Mouse (Mus musculus) liver, embryonic 16.5 days (tissue): ENCODE data around the gene Hspbp1. TPM values are rescaled to one million over a fixed set of nuclear protein-coding genes. Genes with fewer than 3 reads are reported as not detected.

Experiments
- ATAC-seq: fragments of 200-750 bp; cut with Nextera tagmentation; 2 replicates; pipeline ENCODE4 v1.8.0; 2017; ENCODE audit warnings: low read depth, mild to moderate bottlenecking, moderate number of reproducible peaks, moderate library complexity
- H3K27ac ChIP-seq: fragments of 300-500 bp; sonication (generic); 2 replicates; pipeline ENCODE4 v1.5.1; 2014; ENCODE audit warnings: mild to moderate bottlenecking, low read length
- H3K27me3 ChIP-seq: fragments of 300-500 bp; sonication (generic); 2 replicates; pipeline ENCODE4 v1.6.1; 2014; ENCODE audit warnings: low read depth, low read length, mixed read lengths; ENCODE audit not compliant: control insufficient read depth, insufficient read depth
- H3K36me3 ChIP-seq: fragments of 300-500 bp; sonication (generic); 2 replicates; pipeline ENCODE4 v1.6.1; 2014; ENCODE audit warnings: mild to moderate bottlenecking; ENCODE audit not compliant: control insufficient read depth, insufficient read depth
- H3K4me1 ChIP-seq: fragments of 300-500 bp; sonication (generic); 2 replicates; pipeline ENCODE4 v1.6.1; 2014; ENCODE audit warnings: low read depth, low read length, mixed read lengths; ENCODE audit not compliant: control insufficient read depth
- H3K4me2 ChIP-seq: fragments of 300-500 bp; sonication (generic); 2 replicates; pipeline ENCODE4 v1.6.1; 2014; ENCODE audit warnings: low read depth, low read length, mixed read lengths
- H3K4me3 ChIP-seq: fragments of 300-500 bp; sonication (generic); 2 replicates; pipeline ENCODE4 v1.5.1; 2014; ENCODE audit warnings: low read depth, mild to moderate bottlenecking, low read length
- H3K9ac ChIP-seq: fragments of 300-500 bp; sonication (generic); 2 replicates; pipeline ENCODE4 v1.6.1; 2014; ENCODE audit warnings: low read depth, low read length
- H3K9me3 ChIP-seq: fragments of 300-500 bp; sonication (generic); replicated peaks from 2 replicates; pipeline ENCODE4 v1.6.1; 2016; ENCODE audit warnings: low read length; ENCODE audit not compliant: control insufficient read depth
- WGBS: fragments of 180-500 bp; shearing (Covaris S2); extraction: QIAGEN DNeasy Blood & Tissue Kit; methylation state at CpG from one replicate; pipeline ENCODE4 v1.1.7; 2014; ENCODE audit not compliant: insufficient replicate concordance; 5-methylcytosine and 5-hydroxymethylcytosine counted together
- polyA plus RNA-seq: library from polyadenylated mRNA; unstranded; fragments of >200 nt; fragmentation: Nextera tagmentation; extraction: Ambion mirVana; gene quantifications from 2 replicates; pipeline ENCODE4 v1.2.1, GENCODE M21; 2015

The Hspbp1 gene
- polyA plus RNA-seq, 1 experiment from 2014 or later = 49.1 TPM

DNA sequence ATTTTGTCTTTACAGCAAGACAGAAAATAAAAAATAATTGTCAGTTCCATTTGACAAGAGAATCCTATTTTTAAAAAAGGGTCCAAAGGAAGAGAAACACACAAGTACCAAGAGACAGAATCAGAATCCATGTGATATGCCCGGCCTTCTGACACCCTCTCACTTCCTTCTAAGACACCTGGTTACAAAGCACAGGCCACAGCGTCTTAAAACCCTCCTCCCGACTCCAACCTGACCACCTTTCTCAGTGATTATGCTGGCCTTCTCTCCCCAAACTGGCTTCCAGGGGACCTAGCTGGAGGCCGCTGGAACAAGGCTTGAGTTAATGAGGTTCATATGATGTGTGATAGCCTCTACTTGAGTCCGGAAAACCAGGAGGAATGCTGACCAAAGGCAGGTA lies 31.5 kb downstream of the Hspbp1 start:
- no peak overlapping the region for H3K4me3 ChIP-seq
- 0 out of 2 replicates have a peak overlapping the region, but pooled peaks have one; percentile 19 for H3K4me2 ChIP-seq
- H3K9me3 ChIP-seq = no peaks in the 10 kb centered on the region; the same call in 1 of the 2 replicates
- H3K4me1 ChIP-seq = peaks cover 61% of the 10 kb centered on the region
- H3K36me3 ChIP-seq = peaks cover 12% of the 10 kb centered on the region
- no peak overlapping the region for H3K9ac ChIP-seq
- WGBS = 36% methylated on average over 5 of the region's 5 CpGs
- H3K27me3 ChIP-seq = no peaks in the 10 kb centered on the region
- peak overlapping the region; percentile 73 for H3K27ac ChIP-seq
- no peak for ATAC-seq

DNA sequence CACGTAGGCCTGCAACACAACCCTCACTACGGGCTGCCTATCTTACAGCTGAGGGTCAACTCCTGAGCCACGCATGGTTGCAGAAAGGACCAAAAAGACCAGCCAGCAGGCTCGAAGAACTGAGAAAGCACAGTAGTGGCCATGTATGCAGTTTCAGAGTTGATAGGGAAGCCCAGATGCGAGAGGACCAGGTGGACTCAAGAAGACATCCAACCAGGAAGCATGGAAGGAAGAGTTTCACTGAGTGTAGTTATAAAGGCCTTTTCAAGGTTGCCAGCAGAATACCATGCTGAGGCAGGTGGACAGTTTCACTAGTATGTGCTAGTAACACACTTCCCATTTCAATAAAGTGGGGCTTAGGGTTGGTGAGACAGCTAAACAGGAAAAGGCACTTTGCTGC lies 32.1 kb downstream of the Hspbp1 start:
- peak overlapping the region; percentile 42 for H3K27ac ChIP-seq
- 53% methylated on average over 5 of the region's 5 CpGs for WGBS
- ATAC-seq = no peak

DNA sequence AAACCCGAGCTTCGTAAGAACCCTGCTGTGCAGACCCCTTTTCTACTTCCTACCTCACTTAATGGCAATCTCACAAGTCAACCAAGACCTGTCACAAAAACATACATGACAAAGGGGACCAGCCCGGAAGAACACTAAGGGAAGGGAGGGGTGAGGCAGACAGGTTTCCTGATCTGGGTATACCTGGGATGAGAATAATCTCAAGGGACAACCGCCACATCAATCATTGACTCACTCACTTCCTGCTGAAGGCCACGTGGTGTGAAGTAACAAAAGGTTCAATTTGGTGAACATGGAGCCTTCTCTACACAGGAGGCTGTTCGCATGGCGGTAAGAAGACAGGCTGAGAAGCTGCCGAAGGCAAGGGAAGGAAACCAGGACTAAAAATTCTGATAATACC lies 33.3 kb downstream of the Hspbp1 start:
- H3K9ac ChIP-seq = no peak overlapping the region
- no peak overlapping the region for H3K27ac ChIP-seq
- no peaks in the 10 kb centered on the region; the same call in 1 of the 2 replicates for H3K9me3 ChIP-seq
- no peak for ATAC-seq
- peaks cover 14% of the 10 kb centered on the region for H3K36me3 ChIP-seq
- H3K27me3 ChIP-seq = no peaks in the 10 kb centered on the region
- no peak overlapping the region for H3K4me2 ChIP-seq
- peaks cover 62% of the 10 kb centered on the region for H3K4me1 ChIP-seq
- WGBS = 50% methylated on average over 8 of the region's 8 CpGs
- H3K4me3 ChIP-seq = no peak overlapping the region

More for the DNA sequence above, 32.1 kb downstream of the Hspbp1 start:
- Histone ChIP-seq H3K9ac (no peak overlapping the region), H3K4me2 (no peak overlapping the region), H3K4me1 (peaks cover 65% of the 10 kb centered on the region), H3K27me3 (no peaks in the 10 kb centered on the region), H3K36me3 (peaks cover 12% of the 10 kb centered on the region), H3K4me3 (no peak overlapping the region), H3K9me3 (no peaks in the 10 kb centered on the region; the same call in 1 of the 2 replicates)

DNA sequence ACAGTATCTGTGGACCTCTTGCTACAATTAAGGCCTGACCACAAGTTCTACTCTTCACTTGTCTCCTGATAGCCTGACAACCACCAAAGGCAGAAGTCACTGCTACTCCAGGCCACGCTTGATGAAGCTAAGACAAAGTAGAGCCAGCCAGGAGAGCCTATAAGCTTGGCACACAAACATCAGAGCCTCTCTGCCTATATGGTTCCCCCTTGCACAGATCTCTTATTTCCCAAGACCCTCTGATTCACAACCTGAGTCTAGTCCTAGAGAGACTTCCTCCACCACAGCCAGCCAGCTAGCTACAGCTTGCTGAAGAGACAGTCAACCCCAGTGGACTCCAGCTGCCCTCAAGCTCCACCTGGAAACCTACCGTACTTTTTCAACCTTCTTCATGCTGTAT lies 36.9 kb downstream of the Hspbp1 start:
- Histone ChIP-seq H3K9ac (no peak overlapping the region), H3K4me2 (no peak overlapping the region), H3K27me3 (no peaks in the 10 kb centered on the region), H3K36me3 (peaks cover 43% of the 10 kb centered on the region), H3K4me1 (peaks cover 38% of the 10 kb centered on the region), H3K9me3 (no peaks in the 10 kb centered on the region; the same call in 1 of the 2 replicates), H3K4me3 (no peak overlapping the region), H3K27ac (peak overlapping the region; percentile 26; the same call in 1 of the 2 replicates)
- 62% methylated on average over 2 of the region's 2 CpGs for WGBS
- no peak for ATAC-seq

DNA sequence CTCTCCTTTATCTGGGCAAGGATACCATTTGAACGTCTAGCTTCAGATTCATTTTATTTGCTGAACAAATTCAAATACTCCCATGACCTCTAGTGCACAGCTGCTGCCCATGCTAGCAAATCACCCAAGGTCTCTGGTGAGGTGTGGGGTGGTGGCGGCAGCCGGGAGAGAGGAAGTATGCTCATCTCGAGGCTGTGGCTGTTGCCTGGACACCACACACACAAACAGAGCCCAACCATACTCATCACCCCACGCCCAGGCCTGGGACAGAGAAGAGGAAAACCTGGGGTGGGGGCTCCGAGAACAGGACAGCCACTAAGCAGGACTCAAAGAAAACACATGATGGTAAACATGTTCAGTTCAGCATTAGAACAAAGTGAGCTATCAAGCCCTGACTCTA lies 37.6 kb downstream of the Hspbp1 start:
- Histone ChIP-seq H3K27ac (0 out of 2 replicates have a peak overlapping the region, but pooled peaks have one; percentile 14), H3K9me3 (no peaks in the 10 kb centered on the region; the same call in 1 of the 2 replicates), H3K9ac (no peak overlapping the region), H3K27me3 (no peaks in the 10 kb centered on the region), H3K4me1 (peaks cover 32% of the 10 kb centered on the region), H3K4me3 (no peak overlapping the region), H3K36me3 (peaks cover 47% of the 10 kb centered on the region), H3K4me2 (no peak overlapping the region)
- peak; percentile 60 for ATAC-seq
- 28% methylated on average over 6 of the region's 6 CpGs for WGBS

DNA sequence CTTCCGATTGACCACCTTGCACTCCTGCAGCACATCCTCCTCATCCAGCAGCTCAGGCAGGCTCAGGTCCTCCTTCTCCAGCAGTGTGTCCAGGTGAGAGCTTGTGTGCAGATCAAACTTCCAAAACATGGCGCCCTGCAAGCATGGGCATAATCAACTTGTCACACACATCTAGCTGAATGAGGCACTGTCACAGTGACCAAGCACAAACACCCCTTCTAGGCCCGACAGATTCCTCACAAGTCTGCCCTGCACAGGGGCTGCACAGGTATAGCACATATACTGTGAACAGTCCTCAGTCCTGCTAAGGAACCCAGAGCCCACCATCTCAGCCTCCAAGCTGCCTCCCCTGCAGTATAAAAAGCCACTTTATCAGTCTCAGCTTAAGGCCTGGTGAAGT lies 38.1 kb downstream of the Hspbp1 start:
- peaks cover 28% of the 10 kb centered on the region for H3K4me1 ChIP-seq
- H3K27ac ChIP-seq = no peak overlapping the region
- H3K9me3 ChIP-seq = no peaks in the 10 kb centered on the region; the same call in 1 of the 2 replicates
- no peak overlapping the region for H3K9ac ChIP-seq
- H3K27me3 ChIP-seq = no peaks in the 10 kb centered on the region
- H3K4me2 ChIP-seq = no peak overlapping the region
- peak; percentile 24; the same call in 1 of the 2 replicates for ATAC-seq
- no peak overlapping the region for H3K4me3 ChIP-seq
- 74% methylated on average over 3 of the region's 3 CpGs for WGBS
- H3K36me3 ChIP-seq = peaks cover 49% of the 10 kb centered on the region

DNA sequence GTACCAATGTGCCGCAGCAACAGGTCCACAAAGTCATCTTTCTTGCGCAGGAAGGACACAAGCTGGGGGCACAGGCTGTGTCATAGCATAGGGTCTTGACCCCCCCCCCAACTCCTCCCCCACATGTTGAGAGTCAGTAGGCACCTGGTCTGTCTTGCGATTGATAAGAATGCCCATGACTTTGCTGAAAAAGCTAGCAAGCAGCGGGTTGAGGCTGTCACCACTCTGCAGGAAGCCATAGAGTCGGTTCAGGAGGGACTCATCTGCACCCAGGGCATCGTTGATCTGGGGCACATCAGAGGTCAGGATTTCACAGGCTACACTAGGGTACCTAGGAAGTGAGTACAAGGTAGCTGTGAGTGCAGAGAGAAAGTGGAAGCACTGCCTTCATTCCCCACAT lies 41.6 kb downstream of the Hspbp1 start:
- H3K27me3 ChIP-seq = no peaks in the 10 kb centered on the region
- no peak for ATAC-seq
- H3K36me3 ChIP-seq = peaks cover 64% of the 10 kb centered on the region
- no peak overlapping the region; the same call in 1 of the 2 replicates for H3K9ac ChIP-seq
- peaks cover 20% of the 10 kb centered on the region for H3K4me1 ChIP-seq
- no peak overlapping the region for H3K27ac ChIP-seq
- H3K4me3 ChIP-seq = no peak overlapping the region
- no peaks in the 10 kb centered on the region for H3K9me3 ChIP-seq
- WGBS = 54% methylated on average over 6 of the region's 6 CpGs
- no peak overlapping the region for H3K4me2 ChIP-seq

DNA sequence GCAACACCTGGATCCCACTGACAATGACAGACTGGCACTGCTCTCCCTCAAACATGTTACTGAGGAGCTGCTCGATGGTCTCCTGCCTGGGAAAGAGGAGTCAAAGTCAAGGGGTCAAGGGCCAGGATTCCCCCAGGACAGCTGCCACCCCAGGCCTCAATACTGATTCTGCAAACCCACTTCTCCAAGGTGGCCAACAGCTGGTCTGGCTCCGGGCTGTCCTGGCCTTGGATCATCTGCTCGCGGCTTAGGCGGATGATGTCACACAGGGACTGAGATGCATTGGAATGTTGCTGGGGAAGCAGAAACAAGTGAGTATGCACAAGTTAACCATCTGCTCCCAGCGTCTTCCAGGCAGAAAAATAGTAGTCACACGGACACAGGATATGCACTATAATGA lies 42.9 kb downstream of the Hspbp1 start:
- peaks cover 10% of the 10 kb centered on the region for H3K4me1 ChIP-seq
- no peak overlapping the region for H3K27ac ChIP-seq
- no peak overlapping the region for H3K9ac ChIP-seq
- H3K4me3 ChIP-seq = no peak overlapping the region
- H3K27me3 ChIP-seq = no peaks in the 10 kb centered on the region
- no peaks in the 10 kb centered on the region for H3K9me3 ChIP-seq
- no peak overlapping the region for H3K4me2 ChIP-seq
- peaks cover 69% of the 10 kb centered on the region for H3K36me3 ChIP-seq
- WGBS = 88% methylated on average over 7 of the region's 7 CpGs
- ATAC-seq = no peak

DNA sequence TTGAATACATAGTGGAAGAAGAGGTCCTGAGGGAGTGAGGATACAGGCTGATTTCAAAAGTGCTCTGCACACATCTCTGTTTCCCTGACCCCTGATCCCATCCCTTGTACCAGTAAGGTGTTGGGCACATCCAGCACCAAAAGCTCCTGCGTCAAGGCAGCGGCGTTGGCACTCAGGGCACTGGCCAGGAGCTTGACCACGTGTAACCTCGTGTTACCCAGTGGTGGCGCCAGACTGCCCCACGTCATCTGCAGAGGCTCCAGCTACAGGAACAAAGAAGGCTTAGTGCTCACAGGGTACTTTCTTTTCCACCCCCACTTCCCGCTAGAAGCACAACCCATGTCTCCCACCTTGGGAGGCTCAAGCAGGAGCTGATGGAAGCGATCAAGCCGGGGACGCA lies 43.7 kb downstream of the Hspbp1 start:
- no peaks in the 10 kb centered on the region for H3K27me3 ChIP-seq
- H3K4me3 ChIP-seq = no peak overlapping the region
- ATAC-seq = no peak
- H3K9me3 ChIP-seq = no peaks in the 10 kb centered on the region
- H3K27ac ChIP-seq = no peak overlapping the region
- H3K36me3 ChIP-seq = peaks cover 69% of the 10 kb centered on the region
- no peak overlapping the region for H3K9ac ChIP-seq
- H3K4me2 ChIP-seq = no peak overlapping the region
- H3K4me1 ChIP-seq = peaks cover 7% of the 10 kb centered on the region
- WGBS = 82% methylated on average over 11 of the region's 11 CpGs
